Mouse (Mus musculus) embryonic facial prominence, embryonic 14.5 days (tissue): ENCODE measurements around the gene Oaf. TPM values are rescaled to one million over a fixed set of nuclear protein-coding genes. Genes with fewer than 3 reads are reported as not detected.

ENCODE experiments used
- ATAC-seq: fragments of 200-750 bp; cut with Nextera tagmentation; 2 replicates; pipeline ENCODE4 v1.8.0; 2017; ENCODE audit warnings: low read depth, moderate number of reproducible peaks, moderate TSS enrichment
- DNase-seq: peaks from one replicate; pipeline ENCODE4 v3.0.0-alpha.2; 2015; ENCODE audit warnings: low spot score
- H3K27ac ChIP-seq: fragments of 300-500 bp; sonication (generic); replicated peaks from 2 replicates; pipeline ENCODE4 v1.5.1; 2014; ENCODE audit warnings: low read depth, mild to moderate bottlenecking, low read length, moderate library complexity
- H3K27me3 ChIP-seq: fragments of 300-500 bp; sonication (generic); replicated peaks from 2 replicates; pipeline ENCODE4 v1.6.1; 2014; ENCODE audit warnings: low read length; ENCODE audit not compliant: control insufficient read depth, insufficient read depth
- H3K36me3 ChIP-seq: fragments of 300-500 bp; sonication (generic); 2 replicates; pipeline ENCODE4 v1.6.1; 2014; ENCODE audit warnings: low read length, mixed read lengths; ENCODE audit not compliant: control insufficient read depth, insufficient read depth
- H3K4me1 ChIP-seq: fragments of 300-500 bp; sonication (generic); 2 replicates; pipeline ENCODE4 v1.6.1; 2014; ENCODE audit warnings: antibody characterized with exemption, low read length; ENCODE audit not compliant: control insufficient read depth, insufficient read depth
- H3K4me2 ChIP-seq: fragments of 300-500 bp; sonication (generic); 2 replicates; pipeline ENCODE4 v1.6.1; 2014; ENCODE audit warnings: low read depth, mild to moderate bottlenecking, low read length, moderate library complexity, mixed read lengths
- H3K4me3 ChIP-seq: fragments of 300-500 bp; sonication (generic); 2 replicates; pipeline ENCODE4 v1.5.1; 2014; ENCODE audit warnings: low read depth, mild to moderate bottlenecking, low read length
- H3K9ac ChIP-seq: fragments of 300-500 bp; sonication (generic); 2 replicates; pipeline ENCODE4 v1.6.1; 2014; ENCODE audit warnings: low read depth, mild to moderate bottlenecking, low read length, moderate library complexity, mixed read lengths
- H3K9me3 ChIP-seq: fragments of 300-500 bp; sonication (generic); 2 replicates; pipeline ENCODE4 v1.6.1; 2016; ENCODE audit warnings: low read length; ENCODE audit not compliant: control insufficient read depth
- WGBS: fragments of 180-500 bp; shearing (Covaris S2); extraction: QIAGEN DNeasy Blood & Tissue Kit; methylation state at CpG from one replicate; pipeline ENCODE4 v1.1.7; 2014; 5-methylcytosine and 5-hydroxymethylcytosine counted together
- polyA plus RNA-seq: library from polyadenylated mRNA; unstranded; fragments of >200 nt; fragmentation: Nextera tagmentation; extraction: Ambion mirVana; gene quantifications from 2 replicates; pipeline ENCODE4 v1.2.1, GENCODE M21; 2014

Oaf gene
- polyA plus RNA-seq, 1 experiment from 2014 or later, result 123 TPM

GRCm38 (mm10) chr9:43226573-43227160 is 13.0 kb downstream of the Oaf start:
- ATAC-seq (no peak), DNase-seq (no peak)
- Histone ChIP-seq H3K36me3 (peaks cover 39% of the 10 kb centered on the region), H3K4me2 (no peak overlapping the region), H3K27me3 (no peaks in the 10 kb centered on the region), H3K4me3 (no peak overlapping the region), H3K9me3 (no peaks in the 10 kb centered on the region), H3K27ac (no peak overlapping the region), H3K9ac (no peak overlapping the region), H3K4me1 (peaks cover 12% of the 10 kb centered on the region)
- 53% methylated on average over 9 of the region's 9 CpGs for WGBS

- WGBS, result 21% methylated on average over 2 of the region's 2 CpGs
Observed at GRCm38 (mm10) chr9:43225481-43225880, 14.2 kb downstream of the Oaf start.

GRCm38 (mm10) chr9:43224771-43225355 is 14.8 kb downstream of the Oaf start:
- DNase-seq (no peak), ATAC-seq (no peak)
- Histone ChIP-seq H3K9me3 (no peaks in the 10 kb centered on the region), H3K4me1 (peaks cover 8% of the 10 kb centered on the region; the same call in 1 of the 2 replicates), H3K27me3 (no peaks in the 10 kb centered on the region), H3K27ac (peak overlapping the region; percentile 30; the same call in 1 of the 2 replicates), H3K9ac (no peak overlapping the region), H3K4me2 (no peak overlapping the region), H3K4me3 (no peak overlapping the region), H3K36me3 (peaks cover 49% of the 10 kb centered on the region)
- 51% methylated on average over 11 of the region's 11 CpGs for WGBS

More at GRCm38 (mm10) chr9:43225481-43225880, 14.2 kb downstream of the Oaf start:
- Histone ChIP-seq H3K9me3 (no peaks in the 10 kb centered on the region), H3K4me2 (no peak overlapping the region), H3K27ac (peak overlapping the region; percentile 30), H3K4me1 (peaks cover 8% of the 10 kb centered on the region; the same call in 1 of the 2 replicates), H3K36me3 (peaks cover 47% of the 10 kb centered on the region), H3K9ac (no peak overlapping the region), H3K4me3 (no peak overlapping the region), H3K27me3 (no peaks in the 10 kb centered on the region)
- DNase-seq, result no peak
- no peak for ATAC-seq

GRCm38 (mm10) chr9:43222429-43222715 is 17.3 kb downstream of the Oaf start:
- Histone ChIP-seq H3K4me1 (peaks cover 8% of the 10 kb centered on the region; the same call in 1 of the 2 replicates), H3K27me3 (no peaks in the 10 kb centered on the region), H3K36me3 (peaks cover 45% of the 10 kb centered on the region), H3K4me3 (no peak overlapping the region), H3K27ac (0 out of 2 replicates have a peak overlapping the region, but pooled peaks have one; percentile 10), H3K9me3 (no peaks in the 10 kb centered on the region), H3K9ac (no peak overlapping the region), H3K4me2 (no peak overlapping the region)
- no peak for ATAC-seq
- DNase-seq, result no peak
- WGBS, result 49% methylated on average over 8 of the region's 8 CpGs

GRCm38 (mm10) chr9:43221643-43222428 is 17.9 kb downstream of the Oaf start:
- ATAC-seq (peak; percentile 55; the same call in 1 of the 2 replicates), DNase-seq (peak; percentile 90)
- Histone ChIP-seq H3K9ac (no peak overlapping the region), H3K36me3 (peaks cover 45% of the 10 kb centered on the region), H3K9me3 (no peaks in the 10 kb centered on the region), H3K4me1 (peaks cover 8% of the 10 kb centered on the region; the same call in 1 of the 2 replicates), H3K27ac (0 out of 2 replicates have a peak overlapping the region, but pooled peaks have one; percentile 10), H3K4me3 (no peak overlapping the region), H3K4me2 (no peak overlapping the region), H3K27me3 (no peaks in the 10 kb centered on the region)
- WGBS, result 32% methylated on average over 17 of the region's 18 CpGs

GRCm38 (mm10) chr9:43210771-43211450 is 28.8 kb downstream of the Oaf start:
- no peaks in the 10 kb centered on the region for H3K9me3 ChIP-seq
- H3K4me1 ChIP-seq, result peaks cover 9% of the 10 kb centered on the region
- H3K36me3 ChIP-seq, result no peaks in the 10 kb centered on the region
- H3K9ac ChIP-seq, result peak overlapping the region; percentile 40; the same call in 1 of the 2 replicates
- 19% methylated on average over 11 of the region's 11 CpGs for WGBS
- peak; percentile 31; the same call in 1 of the 2 replicates for ATAC-seq
- no peak overlapping the region for H3K4me3 ChIP-seq
- H3K4me2 ChIP-seq, result peak overlapping the region; percentile 44
- peak overlapping the region; percentile 42; the same call in 1 of the 2 replicates for H3K27ac ChIP-seq
- peak; percentile 70 for DNase-seq
- H3K27me3 ChIP-seq, result peaks cover 7% of the 10 kb centered on the region

GRCm38 (mm10) chr9:43210190-43210682 is 29.5 kb downstream of the Oaf start, which contains the start of gene Pou2f3:
Gene Pou2f3 (minus strand): TSS chr9:43210369.
- peak within 1 kb of the TSS; percentile 40; the same call in 1 of the 2 replicates for H3K9ac ChIP-seq
- DNase-seq (peak; percentile 79), ATAC-seq (peak; percentile 72)
- H3K4me3 ChIP-seq, result peak within 1 kb of the TSS; percentile 7; the same call in 1 of the 2 replicates
- H3K36me3 ChIP-seq, result no peaks in the 10 kb centered on the region
- peak within 1 kb of the TSS; percentile 42; the same call in 1 of the 2 replicates for H3K27ac ChIP-seq
- H3K27me3 ChIP-seq, result peaks cover 14% of the 10 kb centered on the region
- peaks cover 14% of the 10 kb centered on the region for H3K4me1 ChIP-seq
- 2% methylated on average over 13 of the region's 13 CpGs for WGBS
- no peaks in the 10 kb centered on the region for H3K9me3 ChIP-seq
- H3K4me2 ChIP-seq, result peak within 1 kb of the TSS; percentile 44

GRCm38 (mm10) chr9:43206022-43206390 is 33.7 kb downstream of the Oaf start:
- H3K4me2 ChIP-seq, result peak overlapping the region; percentile 70
- H3K9ac ChIP-seq, result no peak overlapping the region
- DNase-seq, result no peak
- H3K9me3 ChIP-seq, result no peaks in the 10 kb centered on the region
- 1% methylated on average over 15 of the region's 15 CpGs for WGBS
- peak overlapping the region; percentile 40 for H3K4me3 ChIP-seq
- H3K36me3 ChIP-seq, result no peaks in the 10 kb centered on the region
- ATAC-seq, result no peak
- H3K4me1 ChIP-seq, result peaks cover 14% of the 10 kb centered on the region
- H3K27ac ChIP-seq, result no peak overlapping the region
- peaks cover 29% of the 10 kb centered on the region for H3K27me3 ChIP-seq
